ENCODE assay signal across 8 mouse cellular contexts in genomic region chr13:31618416-31618815, GRCm38 (mm10). TPM values are rescaled to one million over a fixed set of nuclear protein-coding genes. Genes with fewer than 3 reads are reported as not detected.
DNase-seq lines count a peak whose midpoint lies in the region; ATAC-seq and TF ChIP-seq lines count a peak whose summit lies in the region.

No protein-coding gene starts in this region.

- in situ Hi-C loops in CH12.LX (cut with MboI; ENCODE audit: low pct_ligation_motif_present, low pct_unique_long_range_greater_than_20kb, low sequenced_read_pairs): no loop called here

- no peaks in the 10 kb centered on the region for H3K79me2 ChIP-seq in CH12.LX (replicated peaks; ENCODE audit: control insufficient read depth, extremely low read depth, insufficient read depth, poor library complexity, severe bottlenecking)

- no peak for TF ChIP-seq POLR2A in CH12.LX (IDR thresholded peaks at IDR 0.05; ENCODE audit: low read depth, low read length)

- WGBS in embryonic facial prominence, embryonic 15.5 days: 0% methylated on average over 14 of the region's 14 CpGs

- H3K9ac ChIP-seq in CH12.LX (ENCODE audit: insufficient read depth, low read depth): no peak overlapping the region
- no peak overlapping the region for H3K9ac ChIP-seq in embryonic facial prominence, embryonic 15.5 days

- intact Hi-C loops in heart, postnatal 36 days (cut with DNase I): loop anchor here (1.0 to 5.0 kb wide), 5 partner anchors 56 to 730 kb away; no protein-coding TSS in a partner anchor

- peak; percentile 72 for ATAC-seq in embryonic facial prominence, embryonic 15.5 days (ENCODE audit: insufficient number of reproducible peaks, low FRiP score, low TSS enrichment, low read depth)
- no peak for ATAC-seq in monocyte, adult 5-6 weeks (replicated peaks; ENCODE audit: insufficient number of reproducible peaks, low FRiP score, low TSS enrichment, poor library complexity, severe bottlenecking)

- H3K27me3 ChIP-seq in CH12.LX (replicated peaks): no peaks in the 10 kb centered on the region
- H3K27me3 ChIP-seq in embryonic facial prominence, embryonic 15.5 days: peaks cover 98% of the 10 kb centered on the region

- H3K4me1 ChIP-seq in CH12.LX (ENCODE audit: control insufficient read depth in 1 of 2, insufficient read depth in 2 of 2): peaks cover 0 to 10% of the 10 kb centered on the region in 2 experiments; a peak in 1 of 4 replicates
- H3K4me1 ChIP-seq in embryonic facial prominence, embryonic 15.5 days: peaks cover 30% of the 10 kb centered on the region

- H3K36me3 ChIP-seq in CH12.LX (replicated peaks in 1 of 2; ENCODE audit: control insufficient read depth in 1 of 2, insufficient read depth in 1 of 2, low read length in 1 of 2): no peaks in the 10 kb centered on the region
- H3K36me3 ChIP-seq in embryonic facial prominence, embryonic 15.5 days: no peaks in the 10 kb centered on the region

- peak overlapping the region; percentile 97 for H3K4me2 ChIP-seq in CH12.LX (ENCODE audit: insufficient read depth, low read depth, poor library complexity, severe bottlenecking)
- peak overlapping the region; percentile 63 for H3K4me2 ChIP-seq in embryonic facial prominence, embryonic 15.5 days (replicated peaks)

- TF ChIP-seq RAD21 in CH12.LX (IDR thresholded peaks at IDR 0.05; ENCODE audit: low read depth, low read length): peak; percentile 89

- dilution Hi-C loops in CH12.LX (cut with MboI; ENCODE audit: extremely low pct_ligation_motif_present, extremely low pct_unique_long_range_greater_than_20kb, low sequenced_read_pairs): no loop called here

- no peak for TF ChIP-seq EP300 in CH12.LX (IDR thresholded peaks at IDR 0.05; ENCODE audit: low read length)

- TF ChIP-seq CTCF in CH12.LX (conservative IDR thresholded peaks at IDR 0.05 in 1 of 2, IDR thresholded peaks at IDR 0.05 in 1 of 2; ENCODE audit: low read depth in 2 of 2, low read length in 2 of 2): peak; percentile 50 to 91

- H3K9me3 ChIP-seq in CH12.LX (replicated peaks; ENCODE audit: low read length): no peaks in the 10 kb centered on the region
- no peaks in the 10 kb centered on the region for H3K9me3 ChIP-seq in embryonic facial prominence, embryonic 15.5 days (replicated peaks)

- H3K4me3 ChIP-seq in CH12.LX (replicated peaks in 1 of 3; ENCODE audit: low read depth in 2 of 3, low read length in 2 of 3, poor library complexity in 1 of 3): peak overlapping the region; percentile 36 to 54 (median 53)
- peak overlapping the region; percentile 37 for H3K4me3 ChIP-seq in embryonic facial prominence, embryonic 15.5 days (replicated peaks)

- H3K27ac ChIP-seq in CH12.LX (ENCODE audit: insufficient read depth, low read depth): no peak overlapping the region
- no peak overlapping the region for H3K27ac ChIP-seq in embryonic facial prominence, embryonic 15.5 days (replicated peaks)

- DNase-seq in CH12.LX (ENCODE audit: extremely low read depth): peak; percentile 62
- peak; percentile 19 for DNase-seq in adrenal gland, adult 8-10 months
- peak; percentile 66 to 68 for DNase-seq in heart, postnatal 36 days
- peak; percentile 28 for DNase-seq in layer of hippocampus, adult 9-11 months
- peak; percentile 89 for DNase-seq in lung, postnatal 10 days
- DNase-seq in right cerebral cortex, postnatal 10 days (ENCODE audit: low spot score in 2 of 2): peak; percentile 63 to 73

TF ChIP-seq in CH12.LX, 34 proteins besides CTCF, POLR2A, EP300 and RAD21:
- TF ChIP-seq SMC3 (IDR thresholded peaks at IDR 0.05; ENCODE audit: low read depth, low read length): peak; percentile 89
- TF ChIP-seq GABPA (IDR thresholded peaks at IDR 0.05; ENCODE audit: insufficient replicate concordance, low read depth, low read length): no peak
- 0 out of 2 replicates have a peak, but pooled peaks have one; percentile 39 for TF ChIP-seq SIN3A (IDR thresholded peaks at IDR 0.05; ENCODE audit: low read length)
- TF ChIP-seq MEF2A (IDR thresholded peaks at IDR 0.05; ENCODE audit: borderline replicate concordance, low read depth, low read length): peak; percentile 48; the same call in 1 of the 2 replicates
- no peak for TF ChIP-seq JUN (IDR thresholded peaks at IDR 0.05; ENCODE audit: insufficient read depth, low read depth, low read length)
- peak; percentile 59; the same call in 1 of the 2 replicates for TF ChIP-seq CHD2 (IDR thresholded peaks at IDR 0.05; ENCODE audit: low read length)
- TF ChIP-seq MAZ (IDR thresholded peaks at IDR 0.05; ENCODE audit: low read depth, low read length): peak; percentile 70; the same call in 1 of the 2 replicates
- no peak for TF ChIP-seq RCOR1 (conservative IDR thresholded peaks at IDR 0.05; ENCODE audit: low read depth, low read length)
- peak; percentile 61 for TF ChIP-seq IRF4 (IDR thresholded peaks at IDR 0.05; ENCODE audit: low read depth, low read length)
- TF ChIP-seq E2F4 (IDR thresholded peaks at IDR 0.05; ENCODE audit: insufficient replicate concordance, low read depth, low read length): no peak
- TF ChIP-seq ZC3H11A (IDR thresholded peaks at IDR 0.05; ENCODE audit: low read depth, low read length): peak; percentile 71

RNA-seq across cellular contexts. Expression of gene Foxf2, which starts 7.2 kb away (rescaled TPM):
- not detected in 2 replicates for total RNA-seq in CH12.LX (2012; rRNA removed)
- total RNA-seq in CH12.LX (2014; rRNA removed): not detected in 2 replicates
- not detected in 2 replicates for polyA plus RNA-seq in CH12.LX (2012; ENCODE audit: insufficient read length, low read depth)
- not detected for total RNA-seq in adrenal gland, adult 8-10 months (2022)
- 4.8 and 5.8 TPM in 2 replicates for polyA plus RNA-seq in embryonic facial prominence, embryonic 15.5 days (2015; fragmentation: Nextera tagmentation; extraction: Ambion mirVana)
- total RNA-seq in heart, postnatal 36 days (2021): under 1 TPM in 1 of 2 experiments, not detected in 1; 0.19 TPM
- not detected in 3 replicates for total RNA-seq in monocyte, adult 5-6 weeks (2017)

RNA-seq across cellular contexts. Expression of gene A530084C06Rik, which starts 59.3 kb away (rescaled TPM):
- total RNA-seq in CH12.LX (2012; rRNA removed): not detected in 2 replicates
- total RNA-seq in CH12.LX (2014; rRNA removed): not detected in 2 replicates
- polyA plus RNA-seq in CH12.LX (2012; ENCODE audit: insufficient read length, low read depth): not detected in 2 replicates
- total RNA-seq in adrenal gland, adult 8-10 months (2022): not detected
- polyA plus RNA-seq in embryonic facial prominence, embryonic 15.5 days (2015; fragmentation: Nextera tagmentation; extraction: Ambion mirVana): not detected in 2 replicates
- under 1 TPM in 1 of 2 experiments, not detected in 1; 0.08 TPM for total RNA-seq in heart, postnatal 36 days (2021)
- total RNA-seq in monocyte, adult 5-6 weeks (2017): 0.29 to 0.53 TPM in 2 of 3 replicates, not detected in the other

Comparison
In these comparisons a context has a peak if more than half of its experiments do, and no peak if none do; other contexts are left out.
1. DNase-seq: peak in every context shown above with its lines; median percentile 89 in lung, postnatal 10 days; 68 in right cerebral cortex, postnatal 10 days; 67 in heart, postnatal 36 days; 62 in CH12.LX; 28 in layer of hippocampus, adult 9-11 months; 19 in adrenal gland, adult 8-10 months.